Mouse (Mus musculus): Measurements from ENCODE around the gene Ctnnbl1. TPM values are rescaled to one million over a fixed set of nuclear protein-coding genes. Genes with fewer than 3 reads are reported as not detected.
A peak's percentile ranks its signal among the peaks of the same experiment; 100 is the strongest.

Ctnnbl1 gene
- total and polyA plus RNA-seq, 2 experiments from 2014 or later = 21.0 to 28.4 TPM

DNA sequence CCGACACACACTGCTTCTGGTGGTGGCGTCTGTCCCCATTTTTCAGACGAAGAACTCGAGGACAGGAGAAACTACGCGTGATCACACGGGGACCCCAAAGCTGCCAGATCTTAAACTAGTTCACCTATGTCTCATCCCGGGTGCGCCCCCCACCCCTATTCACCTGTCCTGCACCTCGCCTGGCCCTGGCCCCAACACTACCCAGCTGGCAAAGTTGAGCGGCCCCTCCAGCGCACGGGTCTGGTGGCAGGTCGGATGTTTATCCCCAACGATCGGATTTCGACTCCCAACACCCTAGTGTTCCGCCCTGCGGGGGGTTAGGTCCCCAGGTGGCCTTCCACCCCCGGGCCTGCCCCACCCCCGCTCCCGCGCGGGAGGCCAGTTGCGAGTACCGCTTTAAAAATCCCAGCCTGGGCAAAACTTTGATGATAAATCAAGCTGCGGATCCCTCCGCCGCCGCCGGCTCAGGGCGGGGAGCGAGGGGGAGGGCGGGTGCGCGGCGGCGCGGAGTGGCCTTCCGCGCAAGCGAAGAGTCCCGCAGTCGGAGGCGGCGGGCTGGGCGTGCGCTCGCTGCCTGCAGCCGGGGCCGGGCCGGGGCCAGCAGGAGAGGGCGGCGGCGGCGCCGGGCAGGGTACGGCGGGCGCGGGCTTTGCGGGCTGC lies 177.0 kb downstream of the Ctnnbl1 start, which contains the start of gene Vstm2l:
TSS of gene Vstm2l (plus strand) at position 549 of the 660 bp plus-strand sequence.
- Histone ChIP-seq H3K27me3 (ENCODE audit: control insufficient read depth, insufficient read depth, low read length) (peaks cover 56% of the 10 kb centered on the region), H3K27ac (ENCODE audit: low read depth) (no peak within 1 kb of the TSS), H3K36me3 (replicated peaks; ENCODE audit: control insufficient read depth, insufficient read depth, low read length) (no peaks in the 10 kb centered on the region), H3K4me1 (ENCODE audit: control insufficient read depth, insufficient read depth) (no peaks in the 10 kb centered on the region), H3K9me3 (replicated peaks; ENCODE audit: control insufficient read depth, low read length) (no peaks in the 10 kb centered on the region), H3K4me2 (ENCODE audit: low read depth, low read length) (0 out of 2 replicates have a peak within 1 kb of the TSS, but pooled peaks have one; percentile 6), H3K9ac (replicated peaks; ENCODE audit: low read depth, low read length) (no peak within 1 kb of the TSS), H3K4me3 (ENCODE audit: low read depth, low read length) (no peak within 1 kb of the TSS)
- no peak for ATAC-seq (ENCODE audit: insufficient read depth, low read depth)
- no peak for TF ChIP-seq CTCF (IDR thresholded peaks at IDR 0.05; ENCODE audit: low read depth)
- TF ChIP-seq EP300 (IDR thresholded peaks at IDR 0.05; ENCODE audit: low read depth) = no peak
- WGBS = 4% methylated on average over 55 of the region's 62 CpGs
- DNase-seq (ENCODE audit: low spot score) = no peak

DNA sequence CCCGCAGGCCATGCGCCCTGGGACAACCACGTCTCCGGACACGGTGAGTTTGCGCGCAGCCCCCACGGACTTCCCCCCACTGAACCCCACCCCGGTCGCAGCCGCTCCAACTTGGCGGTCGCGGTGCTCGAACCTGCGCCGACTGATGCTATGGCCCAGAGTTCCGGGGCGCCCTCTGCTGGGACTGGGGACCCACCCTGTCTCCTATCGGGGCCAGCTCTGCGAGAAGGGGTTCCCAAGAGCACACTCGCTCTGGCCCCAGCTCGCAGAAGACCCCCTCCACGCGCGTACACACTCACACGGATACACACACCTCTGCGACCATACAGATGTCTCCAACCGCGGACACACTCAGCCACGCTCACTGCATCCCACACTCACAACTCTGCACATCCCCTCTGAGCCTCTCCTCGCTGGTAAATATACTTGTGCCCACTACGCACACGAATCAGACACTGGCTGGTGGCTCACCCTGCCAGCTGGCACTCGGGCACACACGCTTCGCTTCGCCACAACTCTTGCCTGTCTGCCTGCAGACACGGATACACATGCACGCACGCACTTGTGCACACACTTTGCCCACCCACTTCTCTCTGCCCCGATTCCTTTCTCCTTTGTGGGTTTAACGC lies 177.8 kb downstream of the Ctnnbl1 start:
- H3K27me3 ChIP-seq (ENCODE audit: control insufficient read depth, insufficient read depth, low read length) = peaks cover 62% of the 10 kb centered on the region
- no peak overlapping the region for H3K4me2 ChIP-seq (ENCODE audit: low read depth, low read length)
- H3K27ac ChIP-seq (ENCODE audit: low read depth) = no peak overlapping the region
- H3K4me1 ChIP-seq (ENCODE audit: control insufficient read depth, insufficient read depth) = no peaks in the 10 kb centered on the region
- ATAC-seq (ENCODE audit: insufficient read depth, low read depth) = no peak
- H3K9me3 ChIP-seq (replicated peaks; ENCODE audit: control insufficient read depth, low read length) = no peaks in the 10 kb centered on the region
- 38% methylated on average over 43 of the region's 43 CpGs for WGBS
- no peak overlapping the region for H3K4me3 ChIP-seq (ENCODE audit: low read depth, low read length)
- DNase-seq (ENCODE audit: low spot score) = no peak
- TF ChIP-seq CTCF (IDR thresholded peaks at IDR 0.05; ENCODE audit: low read depth) (no peak), EP300 (IDR thresholded peaks at IDR 0.05; ENCODE audit: low read depth) (no peak)
- H3K36me3 ChIP-seq (replicated peaks; ENCODE audit: control insufficient read depth, insufficient read depth, low read length) = no peaks in the 10 kb centered on the region
- no peak overlapping the region for H3K9ac ChIP-seq (replicated peaks; ENCODE audit: low read depth, low read length)

DNA sequence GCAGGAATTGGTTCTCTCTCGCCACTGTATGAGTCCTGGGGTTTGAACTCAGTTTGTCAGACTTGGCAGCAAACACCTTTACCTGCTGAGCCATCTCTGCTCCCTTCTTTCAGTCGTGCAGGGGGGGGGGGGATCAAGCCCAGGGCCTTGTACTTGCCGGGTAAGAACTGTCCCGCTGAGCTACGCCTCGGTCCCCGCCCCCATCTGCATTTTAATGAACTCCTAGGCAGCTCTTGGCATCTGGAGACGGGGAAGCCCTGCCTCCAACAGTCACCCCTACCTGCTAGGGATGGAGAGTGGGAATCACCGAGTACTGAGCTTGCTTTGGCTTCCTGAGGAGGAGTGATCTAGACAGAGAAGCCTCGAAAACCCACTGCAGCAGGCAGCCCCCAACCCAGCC lies 181.3 kb downstream of the Ctnnbl1 start:
- H3K4me1 ChIP-seq (ENCODE audit: control insufficient read depth, insufficient read depth) = no peaks in the 10 kb centered on the region
- WGBS = 7% methylated on average over 10 of the region's 10 CpGs

DNA sequence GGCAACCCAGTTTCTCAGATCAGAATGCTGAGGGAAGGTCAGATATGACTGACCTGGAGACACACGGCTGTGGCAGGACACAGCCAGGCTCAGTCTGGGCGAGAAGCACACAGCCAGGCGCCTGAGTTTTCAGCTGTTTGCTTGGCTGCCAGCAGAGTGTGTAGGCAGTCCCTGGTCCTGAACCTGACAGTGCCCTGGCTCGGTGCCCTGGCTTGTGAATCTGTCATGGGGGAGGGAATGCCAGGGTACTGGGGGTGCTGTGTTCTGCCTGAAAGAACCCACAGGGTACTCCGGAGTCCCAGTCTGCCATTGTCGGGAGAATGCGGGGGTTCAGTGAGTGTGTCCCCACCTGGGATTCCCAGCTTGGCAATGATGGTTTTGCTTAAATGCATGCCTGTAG lies 184.3 kb downstream of the Ctnnbl1 start:
- DNase-seq (ENCODE audit: low spot score) = no peak
- H3K4me1 ChIP-seq (ENCODE audit: control insufficient read depth, insufficient read depth) = no peaks in the 10 kb centered on the region
- no peaks in the 10 kb centered on the region for H3K36me3 ChIP-seq (replicated peaks; ENCODE audit: control insufficient read depth, insufficient read depth, low read length)
- H3K9me3 ChIP-seq (replicated peaks; ENCODE audit: control insufficient read depth, low read length) = no peaks in the 10 kb centered on the region
- no peak overlapping the region for H3K9ac ChIP-seq (replicated peaks; ENCODE audit: low read depth, low read length)
- H3K4me3 ChIP-seq (ENCODE audit: low read depth, low read length) = no peak overlapping the region
- TF ChIP-seq EP300 (IDR thresholded peaks at IDR 0.05; ENCODE audit: low read depth) (no peak), CTCF (IDR thresholded peaks at IDR 0.05; ENCODE audit: low read depth) (no peak)
- ATAC-seq (ENCODE audit: insufficient read depth, low read depth) = no peak
- H3K27ac ChIP-seq (ENCODE audit: low read depth) = no peak overlapping the region
- peaks cover 49% of the 10 kb centered on the region for H3K27me3 ChIP-seq (ENCODE audit: control insufficient read depth, insufficient read depth, low read length)
- 46% methylated on average over 7 of the region's 7 CpGs for WGBS
- H3K4me2 ChIP-seq (ENCODE audit: low read depth, low read length) = no peak overlapping the region

More for the DNA sequence above, 181.3 kb downstream of the Ctnnbl1 start:
- Histone ChIP-seq H3K9me3 (replicated peaks; ENCODE audit: control insufficient read depth, low read length) (no peaks in the 10 kb centered on the region), H3K27me3 (ENCODE audit: control insufficient read depth, insufficient read depth, low read length) (peaks cover 69% of the 10 kb centered on the region), H3K9ac (replicated peaks; ENCODE audit: low read depth, low read length) (no peak overlapping the region), H3K36me3 (replicated peaks; ENCODE audit: control insufficient read depth, insufficient read depth, low read length) (no peaks in the 10 kb centered on the region), H3K4me3 (ENCODE audit: low read depth, low read length) (no peak overlapping the region), H3K27ac (ENCODE audit: low read depth) (no peak overlapping the region), H3K4me2 (ENCODE audit: low read depth, low read length) (no peak overlapping the region)
- TF ChIP-seq CTCF (IDR thresholded peaks at IDR 0.05; ENCODE audit: low read depth) (no peak), EP300 (IDR thresholded peaks at IDR 0.05; ENCODE audit: low read depth) (no peak)
- DNase-seq (ENCODE audit: low spot score) (no peak), ATAC-seq (ENCODE audit: insufficient read depth, low read depth) (no peak)

GRCm38 (mm10) chr2:157923406-157923805 lies 186.2 kb downstream of the Ctnnbl1 start:
- no peaks in the 10 kb centered on the region for H3K36me3 ChIP-seq (replicated peaks; ENCODE audit: control insufficient read depth, insufficient read depth, low read length)
- no peak for TF ChIP-seq CTCF (IDR thresholded peaks at IDR 0.05; ENCODE audit: low read depth)
- no peak for TF ChIP-seq EP300 (IDR thresholded peaks at IDR 0.05; ENCODE audit: low read depth)
- no peak for DNase-seq (ENCODE audit: low spot score)
- no peaks in the 10 kb centered on the region for H3K4me1 ChIP-seq (ENCODE audit: control insufficient read depth, insufficient read depth)
- 10% methylated on average over 7 of the region's 7 CpGs for WGBS
- H3K9me3 ChIP-seq (replicated peaks; ENCODE audit: control insufficient read depth, low read length) = no peaks in the 10 kb centered on the region
- no peak overlapping the region for H3K4me2 ChIP-seq (ENCODE audit: low read depth, low read length)
- no peak overlapping the region for H3K27ac ChIP-seq (ENCODE audit: low read depth)
- peaks cover 45% of the 10 kb centered on the region for H3K27me3 ChIP-seq (ENCODE audit: control insufficient read depth, insufficient read depth, low read length)
- no peak overlapping the region for H3K4me3 ChIP-seq (ENCODE audit: low read depth, low read length)
- H3K9ac ChIP-seq (replicated peaks; ENCODE audit: low read depth, low read length) = no peak overlapping the region
- ATAC-seq (ENCODE audit: insufficient read depth, low read depth) = no peak

Data from heart, postnatal 0 days (tissue).